Mouse (Mus musculus): Measurements from ENCODE around the gene Gng2. TPM values are rescaled to one million over a fixed set of nuclear protein-coding genes. Genes with fewer than 3 reads are reported as not detected.
A peak's percentile ranks its signal among the peaks of the same experiment; 100 is the strongest.
"Not testable (repeated sequence)": the region's sequence is repeated elsewhere in the genome, so short reads cannot be mapped to it uniquely, and the experiment has no call there.

Gene Gng2
- polyA plus RNA-seq, 1 experiment from 2014 or later, result 71.5 TPM

GRCm38 (mm10) chr14:19874201-19874807 is 103.1 kb downstream of the Gng2 start:
- Histone ChIP-seq H3K4me2 (no peak overlapping the region), H3K4me3 (no peak overlapping the region), H3K9me3 (no peaks in the 10 kb centered on the region), H3K4me1 (no peaks in the 10 kb centered on the region), H3K9ac (no peak overlapping the region), H3K36me3 (no peaks in the 10 kb centered on the region), H3K27ac (no peak overlapping the region), H3K27me3 (no peaks in the 10 kb centered on the region)
- 63% methylated on average over 11 of the region's 11 CpGs for WGBS
- no peak for ATAC-seq (ENCODE audit: borderline replicate concordance, extremely low read depth, low FRiP score, low TSS enrichment)

DNA sequence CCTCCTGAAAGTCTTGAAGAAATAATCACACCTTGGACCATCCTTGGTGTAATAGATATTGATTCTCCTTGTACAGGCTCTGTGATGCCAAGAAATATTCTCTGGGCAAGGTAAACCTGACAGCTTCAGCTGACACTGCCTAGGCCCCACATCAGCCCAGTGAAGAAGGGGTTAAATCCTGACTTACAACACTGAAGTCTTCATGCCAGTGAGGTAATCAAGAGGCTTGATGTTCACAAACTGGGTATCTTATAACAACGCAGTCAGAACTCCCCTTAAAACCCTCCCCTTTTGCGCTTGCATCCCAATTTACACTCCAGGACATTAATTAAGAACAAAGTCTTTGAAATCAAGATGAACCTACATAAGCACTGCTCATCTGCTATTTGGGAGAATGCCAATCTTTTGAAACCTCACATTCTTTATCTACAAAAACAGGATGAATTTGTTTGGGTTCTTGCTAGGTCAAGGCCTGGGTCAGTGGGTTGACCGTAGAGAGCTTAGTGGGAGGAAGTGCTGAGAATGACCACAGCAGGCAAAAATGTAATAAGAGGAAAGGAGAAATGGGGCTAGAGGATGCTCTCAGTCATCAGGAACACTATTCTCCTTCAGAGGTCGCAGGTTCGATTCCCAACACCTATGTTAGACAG is 110.0 kb downstream of the Gng2 start:
- Histone ChIP-seq H3K4me3 (no peak overlapping the region), H3K27me3 (no peaks in the 10 kb centered on the region), H3K9me3 (no peaks in the 10 kb centered on the region), H3K4me2 (no peak overlapping the region), H3K27ac (0 out of 2 replicates have a peak overlapping the region, but pooled peaks have one; percentile 13), H3K9ac (no peak overlapping the region), H3K4me1 (peaks cover 4% of the 10 kb centered on the region; the same call in 1 of the 2 replicates), H3K36me3 (no peaks in the 10 kb centered on the region)
- ATAC-seq (ENCODE audit: borderline replicate concordance, extremely low read depth, low FRiP score, low TSS enrichment), result no peak
- WGBS, result 44% methylated on average over 5 of the region's 5 CpGs

- WGBS, result 79% methylated on average over 9 of the region's 9 CpGs
- H3K27me3 ChIP-seq; H3K4me2 ChIP-seq; H3K36me3 ChIP-seq; H3K27ac ChIP-seq; H3K4me3 ChIP-seq; H3K4me1 ChIP-seq; H3K9me3 ChIP-seq; H3K9ac ChIP-seq; ATAC-seq (ENCODE audit: borderline replicate concordance, extremely low read depth, low FRiP score, low TSS enrichment): not testable (repeated sequence)
These were observed 112.3 kb downstream of the Gng2 start for GRCm38 (mm10) chr14:19865121-19865520.

DNA sequence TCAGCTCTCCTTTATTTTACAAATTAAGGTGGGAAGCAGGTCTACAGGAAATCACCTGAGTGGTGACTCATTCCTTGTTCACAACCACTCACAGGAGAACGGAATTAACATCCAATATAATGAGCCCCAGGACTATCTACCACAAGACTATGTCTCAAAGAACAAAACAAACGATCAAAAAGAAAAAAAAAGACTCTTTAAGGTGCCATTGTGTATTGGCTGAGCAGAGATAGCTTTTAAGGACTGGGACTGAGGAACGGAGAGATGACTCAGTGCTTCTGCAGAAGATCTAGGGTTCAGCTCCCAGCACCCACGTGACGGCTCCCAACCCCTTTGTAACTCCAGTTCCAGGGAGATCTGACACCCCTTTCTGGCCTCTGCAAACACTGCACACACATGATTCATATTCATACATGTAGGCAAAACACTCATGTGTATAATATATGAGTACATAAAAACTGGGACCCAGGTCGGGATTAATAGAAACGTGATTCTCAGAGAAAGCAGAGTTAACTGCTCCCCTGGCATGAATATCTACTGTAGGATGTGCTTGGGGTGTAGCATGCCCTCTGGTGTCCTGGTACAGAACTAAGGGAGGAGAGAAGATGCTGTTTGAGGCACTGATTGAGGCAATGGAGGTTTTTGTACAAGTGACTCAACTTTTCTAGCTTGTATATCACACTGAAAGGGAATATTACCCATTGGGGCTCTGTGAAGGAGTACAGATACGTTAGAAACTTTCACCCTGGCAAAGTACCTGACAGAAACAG is 115.9 kb downstream of the Gng2 start:
- H3K4me3 ChIP-seq, result no peak overlapping the region
- no peak overlapping the region for H3K9ac ChIP-seq
- no peaks in the 10 kb centered on the region for H3K36me3 ChIP-seq
- H3K27me3 ChIP-seq, result no peaks in the 10 kb centered on the region
- ATAC-seq (ENCODE audit: borderline replicate concordance, extremely low read depth, low FRiP score, low TSS enrichment), result no peak
- no peak overlapping the region for H3K27ac ChIP-seq
- 74% methylated on average over 8 of the region's 8 CpGs for WGBS
- H3K4me2 ChIP-seq, result no peak overlapping the region
- H3K9me3 ChIP-seq, result no peaks in the 10 kb centered on the region
- peaks cover 4% of the 10 kb centered on the region; the same call in 1 of the 2 replicates for H3K4me1 ChIP-seq

DNA sequence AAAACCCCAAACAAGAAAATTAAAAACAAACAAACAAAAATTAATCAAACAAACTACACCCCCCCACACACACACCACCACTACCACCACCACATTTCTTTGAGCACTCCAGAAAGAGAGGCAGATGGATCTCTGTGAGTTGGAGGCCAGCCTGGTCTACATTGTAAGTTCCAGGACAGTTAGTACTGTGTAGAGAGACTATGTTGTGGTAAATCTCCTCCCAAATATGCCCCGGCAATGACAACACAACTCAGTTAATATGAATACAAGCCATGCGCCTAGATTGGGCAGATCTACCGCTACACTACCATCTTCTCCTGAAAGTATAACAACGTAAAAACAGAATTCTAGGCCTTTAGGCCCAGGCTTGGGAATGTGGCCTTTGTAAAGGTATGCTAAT is 117.1 kb downstream of the Gng2 start:
- no peak for ATAC-seq (ENCODE audit: borderline replicate concordance, extremely low read depth, low FRiP score, low TSS enrichment)
- Histone ChIP-seq H3K9me3 (no peaks in the 10 kb centered on the region), H3K27ac (no peak overlapping the region), H3K9ac (no peak overlapping the region), H3K4me3 (no peak overlapping the region), H3K27me3 (no peaks in the 10 kb centered on the region), H3K4me2 (no peak overlapping the region), H3K36me3 (no peaks in the 10 kb centered on the region), H3K4me1 (peaks cover 4% of the 10 kb centered on the region; the same call in 1 of the 2 replicates)
- WGBS, result 90% methylated on average over 4 of the region's 4 CpGs

DNA sequence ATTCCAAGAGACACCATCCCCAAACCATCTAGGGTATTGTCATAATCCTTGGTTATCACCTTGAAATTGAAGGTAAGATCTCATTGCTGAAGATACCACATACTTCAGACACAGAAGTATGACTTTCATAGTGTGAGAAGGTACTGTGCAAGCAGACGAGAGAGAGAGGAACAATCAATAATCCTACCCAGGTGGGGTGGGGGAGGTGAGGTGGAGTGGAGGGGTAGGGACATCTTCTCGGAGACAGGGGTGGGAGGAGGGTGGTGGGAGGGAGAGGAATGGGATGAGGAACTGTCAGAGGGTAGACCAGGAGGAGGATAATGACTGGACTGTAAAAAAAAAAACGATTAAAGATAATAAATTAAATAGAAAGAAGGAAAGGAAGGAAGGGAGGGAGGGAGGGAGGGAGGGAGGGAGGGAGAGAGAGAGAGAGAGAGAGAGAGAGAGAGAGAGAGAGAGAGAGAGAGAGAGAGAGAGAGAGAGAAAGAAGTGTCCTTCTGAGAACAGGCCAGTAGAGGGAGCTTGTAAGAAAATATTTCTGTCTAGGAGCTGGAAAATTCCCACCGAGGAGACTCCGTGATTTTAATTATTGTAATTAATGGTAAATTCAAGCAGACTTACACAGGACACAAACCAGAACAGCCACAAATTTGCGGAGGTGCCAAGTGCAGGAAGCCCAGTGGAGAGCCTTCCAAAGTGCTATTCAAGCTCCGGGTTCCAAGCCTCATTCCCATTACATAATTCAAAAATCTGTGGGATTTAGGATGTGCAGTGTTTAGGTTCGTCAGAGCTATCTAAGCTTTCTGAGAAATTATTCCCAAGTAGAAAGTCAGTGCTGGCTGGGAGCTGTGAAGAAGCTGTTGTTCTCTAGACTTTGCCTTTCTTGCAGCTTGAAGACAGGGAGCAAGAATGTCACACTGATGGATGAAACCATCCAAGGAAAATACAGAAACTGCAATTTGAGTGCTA is 118.3 kb downstream of the Gng2 start:
- no peak overlapping the region for H3K27ac ChIP-seq
- H3K27me3 ChIP-seq, result no peaks in the 10 kb centered on the region
- peaks cover 3% of the 10 kb centered on the region; the same call in 1 of the 2 replicates for H3K4me1 ChIP-seq
- 38% methylated on average over 8 of the region's 8 CpGs for WGBS
- H3K4me3 ChIP-seq, result no peak overlapping the region
- ATAC-seq (ENCODE audit: borderline replicate concordance, extremely low read depth, low FRiP score, low TSS enrichment), result no peak
- H3K9ac ChIP-seq, result no peak overlapping the region
- H3K36me3 ChIP-seq, result no peaks in the 10 kb centered on the region
- H3K9me3 ChIP-seq, result no peaks in the 10 kb centered on the region
- no peak overlapping the region for H3K4me2 ChIP-seq

DNA sequence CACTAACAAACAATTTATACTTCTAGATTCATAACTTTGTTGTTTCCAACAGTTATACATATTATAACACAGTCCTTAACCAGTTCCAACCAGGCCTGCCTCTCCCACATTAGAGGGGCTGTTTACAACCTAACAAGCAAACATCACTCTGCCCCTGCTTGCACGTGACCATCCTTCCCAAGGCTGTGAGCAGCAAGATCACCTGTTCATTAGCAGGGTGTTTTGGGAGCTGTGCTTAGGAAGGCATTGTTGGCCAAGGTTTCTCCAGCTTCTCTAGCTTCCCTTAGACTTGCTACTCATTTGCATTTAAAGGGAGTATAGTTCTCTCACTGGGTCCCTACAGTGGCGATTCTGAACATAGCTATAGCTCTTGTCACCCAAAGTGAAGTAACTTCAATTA is 119.1 kb downstream of the Gng2 start:
- Histone ChIP-seq H3K27ac (no peak overlapping the region), H3K4me3 (no peak overlapping the region), H3K9me3 (no peaks in the 10 kb centered on the region), H3K27me3 (no peaks in the 10 kb centered on the region), H3K36me3 (no peaks in the 10 kb centered on the region), H3K4me2 (no peak overlapping the region), H3K4me1 (no peaks in the 10 kb centered on the region), H3K9ac (no peak overlapping the region)
- no peak for ATAC-seq (ENCODE audit: borderline replicate concordance, extremely low read depth, low FRiP score, low TSS enrichment)
- WGBS, result 75% methylated on average over 2 of the region's 2 CpGs

DNA sequence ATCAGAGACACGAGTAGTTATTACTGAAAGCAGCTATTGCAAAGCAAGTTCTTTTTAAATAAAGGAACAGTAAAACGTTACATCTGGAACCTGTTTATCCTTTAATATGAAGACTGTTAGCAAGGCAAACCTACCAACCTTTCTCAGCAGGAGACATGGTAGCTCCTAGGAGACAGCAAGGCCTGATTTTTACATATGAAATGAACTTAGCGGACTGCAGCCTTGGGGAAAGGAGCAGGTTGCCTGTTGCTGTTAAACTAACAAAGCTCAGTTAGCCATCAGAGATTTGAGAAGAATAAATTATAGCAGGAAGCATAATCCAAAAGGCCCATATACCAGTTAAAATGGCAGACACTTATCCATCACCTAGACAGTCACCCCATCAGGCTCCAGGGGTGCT is 124.0 kb downstream of the Gng2 start:
- H3K36me3 ChIP-seq, result no peaks in the 10 kb centered on the region
- H3K27me3 ChIP-seq, result no peaks in the 10 kb centered on the region
- WGBS, result 44% methylated on average over 3 of the region's 3 CpGs
- no peak for ATAC-seq (ENCODE audit: borderline replicate concordance, extremely low read depth, low FRiP score, low TSS enrichment)
- H3K9me3 ChIP-seq, result no peaks in the 10 kb centered on the region
- no peak overlapping the region for H3K27ac ChIP-seq
- H3K4me3 ChIP-seq, result no peak overlapping the region
- no peak overlapping the region for H3K4me2 ChIP-seq
- H3K4me1 ChIP-seq, result no peaks in the 10 kb centered on the region
- no peak overlapping the region for H3K9ac ChIP-seq

DNA sequence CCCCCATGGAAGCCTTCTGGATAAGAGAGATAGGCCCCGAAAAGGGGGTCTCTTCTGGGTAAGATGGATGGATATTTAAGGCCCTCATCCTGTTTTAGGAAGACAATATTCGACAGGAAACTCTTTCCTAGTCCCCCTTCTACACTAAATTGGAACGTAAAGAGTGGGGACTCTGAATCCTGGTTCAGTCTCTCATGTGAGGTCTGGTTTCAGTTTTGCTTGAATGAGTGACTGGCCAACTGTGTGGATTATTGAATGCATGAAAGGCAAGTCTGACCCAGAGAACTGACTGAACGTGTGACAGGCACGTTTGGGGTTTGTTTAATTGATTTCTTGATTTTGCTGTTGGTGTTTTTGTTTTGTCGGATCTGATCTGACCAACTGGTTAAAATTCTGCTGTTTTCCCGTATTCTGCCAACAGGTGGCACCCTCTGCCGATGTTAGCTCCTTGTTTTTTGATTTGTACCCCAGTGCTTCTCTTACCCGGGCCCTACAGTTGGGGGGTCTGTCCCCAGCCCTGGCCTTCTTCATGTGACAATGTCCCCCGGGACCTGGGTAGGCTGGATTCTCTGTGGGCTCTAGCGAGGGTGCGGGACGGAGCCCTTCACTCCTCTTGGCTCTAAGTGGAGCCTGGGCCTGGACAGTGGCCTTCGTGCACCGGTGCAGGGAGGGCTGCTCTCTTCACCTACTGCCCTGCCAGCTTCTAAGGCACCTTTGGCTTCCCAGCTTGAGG is 137.7 kb downstream of the Gng2 start:
- H3K36me3 ChIP-seq, result no peaks in the 10 kb centered on the region
- H3K9me3 ChIP-seq, result no peaks in the 10 kb centered on the region
- 23% methylated on average over 15 of the region's 15 CpGs for WGBS
- H3K4me3 ChIP-seq, result peak overlapping the region; percentile 26
- no peak overlapping the region for H3K27ac ChIP-seq
- H3K9ac ChIP-seq, result peak overlapping the region; percentile 32; the same call in 1 of the 2 replicates
- H3K4me1 ChIP-seq, result no peaks in the 10 kb centered on the region; the same call in 1 of the 2 replicates
- no peaks in the 10 kb centered on the region for H3K27me3 ChIP-seq
- ATAC-seq (ENCODE audit: borderline replicate concordance, extremely low read depth, low FRiP score, low TSS enrichment), result no peak
- H3K4me2 ChIP-seq, result peak overlapping the region; percentile 50

- Histone ChIP-seq H3K27me3 (no peaks in the 10 kb centered on the region), H3K4me3 (no peak overlapping the region), H3K4me2 (no peak overlapping the region), H3K27ac (no peak overlapping the region), H3K9ac (no peak overlapping the region), H3K4me1 (no peaks in the 10 kb centered on the region; the same call in 1 of the 2 replicates), H3K9me3 (no peaks in the 10 kb centered on the region), H3K36me3 (no peaks in the 10 kb centered on the region)
- no peak for ATAC-seq (ENCODE audit: borderline replicate concordance, extremely low read depth, low FRiP score, low TSS enrichment)
- 82% methylated on average over 3 of the region's 3 CpGs for WGBS
These were observed 141.1 kb downstream of the Gng2 start for GRCm38 (mm10) chr14:19836289-19836688.

- 53% methylated on average over 11 of the region's 11 CpGs for WGBS
- H3K9ac ChIP-seq, result no peak overlapping the region
- H3K4me3 ChIP-seq, result no peak overlapping the region
- no peaks in the 10 kb centered on the region for H3K27me3 ChIP-seq
- H3K4me1 ChIP-seq, result peaks cover 18% of the 10 kb centered on the region
- H3K9me3 ChIP-seq, result no peaks in the 10 kb centered on the region
- H3K4me2 ChIP-seq, result no peak overlapping the region
- H3K36me3 ChIP-seq, result peaks cover 12% of the 10 kb centered on the region
- H3K27ac ChIP-seq, result no peak overlapping the region
- ATAC-seq (ENCODE audit: borderline replicate concordance, extremely low read depth, low FRiP score, low TSS enrichment), result no peak
These were observed 151.9 kb downstream of the Gng2 start for GRCm38 (mm10) chr14:19825481-19825880.

All from lung, embryonic 15.5 days (tissue).